Mouse (Mus musculus) small intestine, adult 2 months (tissue): ENCODE results near the gene Pde4d.

Experiments
- CTCF ChIP-seq: fragments of 200-500 bp; IDR thresholded peaks from 2 replicates; pipeline ENCODE4 v1.5.1; 2012; ENCODE audit warnings: low read depth, mild to moderate bottlenecking, control low read depth, inconsistent platforms, low read length, moderate library complexity, mixed read lengths; ENCODE audit not compliant: insufficient replicate concordance, insufficient read length; ENCODE audit errors: extremely low read depth
- POLR2A ChIP-seq: fragments of 200-500 bp; IDR thresholded peaks from 2 replicates; pipeline ENCODE4 v1.6.1; 2012; ENCODE audit warnings: low read depth, mild to moderate bottlenecking, control low read depth, inconsistent platforms, low read length, moderate library complexity

DNA sequence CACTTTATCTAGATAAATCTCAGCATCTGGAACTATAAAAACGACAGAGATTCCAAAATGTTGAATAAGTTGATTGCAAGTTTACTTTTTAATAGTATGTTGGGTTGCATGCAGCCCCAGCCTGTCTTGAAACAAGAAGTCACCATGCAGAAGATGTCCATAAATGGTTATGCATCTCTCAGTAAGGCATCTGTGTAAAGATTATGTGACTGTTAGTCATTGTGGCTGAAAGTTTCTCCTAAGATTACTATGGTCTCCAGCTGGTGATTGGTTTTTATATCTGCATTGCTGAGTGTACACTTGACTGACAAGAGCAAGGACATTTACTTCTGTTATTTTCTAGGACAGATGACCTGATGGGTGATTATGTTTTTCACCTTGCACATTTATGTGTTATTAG is 1265.6 kb downstream of the Pde4d start:
- TF ChIP-seq POLR2A: no peak
- no peak for TF ChIP-seq CTCF
